Mouse (Mus musculus): ENCODE results near the gene Cep126. TPM values are rescaled to one million over a fixed set of nuclear protein-coding genes. Genes with fewer than 3 reads are reported as not detected.

Cep126 gene
- 8.3 and 9.3 TPM in 2 replicates for total RNA-seq (2021)
- long read RNA-seq, experiment 1, partial matches to known transcripts = 2 of 7 reads
- long read RNA-seq, experiment 1, other reads (novel, unspliced or antisense) = 1 of 7 reads
- long read RNA-seq, experiment 2, partial matches to known transcripts = 0 of 3 reads
- long read RNA-seq, experiment 2, other reads (novel, unspliced or antisense) = 1 of 3 reads

- peak; percentile 94 for DNase-seq
These were observed at the start of gene Cep126 for GRCm38 (mm10) chr9:8134117-8134574. Gene Cep126, minus strand, starts transcription at chr9:8134294.

GRCm38 (mm10) chr9:8179554-8179953 is 45.5 kb upstream of the Cep126 start:
- DNase-seq = no peak

- DNase-seq = no peak
These were observed 43.0 kb upstream of the Cep126 start for GRCm38 (mm10) chr9:8177099-8177498.

- DNase-seq = no peak
These were observed 22.9 kb upstream of the Cep126 start for GRCm38 (mm10) chr9:8157011-8157410.

- peak; percentile 31 for DNase-seq
These were observed 5.4 kb upstream of the Cep126 start for GRCm38 (mm10) chr9:8139501-8139900.

- DNase-seq = peak; percentile 8
These were observed 443 bp downstream of the Cep126 start for GRCm38 (mm10) chr9:8133586-8134115.

GRCm38 (mm10) chr9:8123495-8123894 is 10.6 kb downstream of the Cep126 start:
- DNase-seq = no peak

- no peak for DNase-seq
These were observed 19.6 kb downstream of the Cep126 start for GRCm38 (mm10) chr9:8114516-8114915.

- DNase-seq = no peak
These were observed 31.0 kb downstream of the Cep126 start for GRCm38 (mm10) chr9:8103050-8103449.

GRCm38 (mm10) chr9:8100962-8101361 is 33.1 kb downstream of the Cep126 start:
- DNase-seq = no peak

- no peak for DNase-seq
These were observed 55.2 kb downstream of the Cep126 start for GRCm38 (mm10) chr9:8078882-8079281.

- peak; percentile 19 for DNase-seq
These were observed 59.7 kb downstream of the Cep126 start for GRCm38 (mm10) chr9:8074345-8074744.

GRCm38 (mm10) chr9:8073203-8073755 is 60.8 kb downstream of the Cep126 start:
- DNase-seq = no peak

- DNase-seq = no peak
These were observed 74.5 kb downstream of the Cep126 start for GRCm38 (mm10) chr9:8059636-8060035.

- no peak for DNase-seq
These were observed 79.3 kb downstream of the Cep126 start for GRCm38 (mm10) chr9:8054831-8055230.

- DNase-seq = no peak
These were observed 91.1 kb downstream of the Cep126 start for GRCm38 (mm10) chr9:8043044-8043387.

- DNase-seq = peak; percentile 99
These were observed 91.6 kb downstream of the Cep126 start, which contains the start of gene Cfap300 for GRCm38 (mm10) chr9:8042338-8043043. Gene Cfap300, minus strand, starts transcription at chr9:8042823.

- DNase-seq = no peak
These were observed 98.5 kb downstream of the Cep126 start for GRCm38 (mm10) chr9:8035546-8035945.

GRCm38 (mm10) chr9:8035091-8035490 is 99.0 kb downstream of the Cep126 start:
- DNase-seq = no peak

GRCm38 (mm10) chr9:8034143-8034542 is 100.0 kb downstream of the Cep126 start:
- DNase-seq = no peak

GRCm38 (mm10) chr9:8032847-8033246 is 101.2 kb downstream of the Cep126 start:
- peak; percentile 8 for DNase-seq

All from adrenal gland, postnatal 14 days (tissue).